Mouse (Mus musculus) lung, postnatal 36 days (tissue): ENCODE measurements around the gene Tff3.

Source experiments
- DNase-seq: peaks from one replicate; pipeline ENCODE4 v3.0.0; 2022; ENCODE audit warnings: mixed read lengths

The Tff3 gene

GRCm38 (mm10) chr17:31129452-31129851 lies at the start of gene Tff3:
Gene Tff3, minus strand, starts transcription at chr17:31129646.
- no peak for DNase-seq

- DNase-seq = no peak
These were observed 46.9 kb upstream of the Tff3 start for GRCm38 (mm10) chr17:31176321-31176720.

GRCm38 (mm10) chr17:31169796-31170195 lies 40.4 kb upstream of the Tff3 start:
- DNase-seq = no peak

- no peak for DNase-seq
These were observed 35.7 kb upstream of the Tff3 start, which contains the start of gene Tff1 for GRCm38 (mm10) chr17:31165127-31165526. Gene Tff1, minus strand, starts transcription at chr17:31165277.

GRCm38 (mm10) chr17:31163821-31164220 lies 34.4 kb upstream of the Tff3 start:
- DNase-seq = no peak

- no peak for DNase-seq
These were observed 33.2 kb upstream of the Tff3 start for GRCm38 (mm10) chr17:31162607-31163006.

GRCm38 (mm10) chr17:31160291-31160690 lies 30.8 kb upstream of the Tff3 start:
- DNase-seq = no peak

- DNase-seq = no peak
These were observed 28.5 kb upstream of the Tff3 start for GRCm38 (mm10) chr17:31157921-31158320.

- DNase-seq = no peak
These were observed 24.3 kb upstream of the Tff3 start for GRCm38 (mm10) chr17:31153785-31154184.

GRCm38 (mm10) chr17:31152966-31153499 lies 23.6 kb upstream of the Tff3 start:
- DNase-seq = no peak

- no peak for DNase-seq
These were observed 23.1 kb upstream of the Tff3 start for GRCm38 (mm10) chr17:31152512-31152911.

- DNase-seq = no peak
These were observed 16.6 kb upstream of the Tff3 start for GRCm38 (mm10) chr17:31145998-31146397.

GRCm38 (mm10) chr17:31144040-31145037 lies 14.9 kb upstream of the Tff3 start, which contains the start of gene Tff2:
Gene Tff2, minus strand, starts transcription at chr17:31144282.
- DNase-seq = peak; percentile 12

- DNase-seq = no peak
These were observed 12.7 kb upstream of the Tff3 start for GRCm38 (mm10) chr17:31142116-31142515.

GRCm38 (mm10) chr17:31138398-31138797 lies 9.0 kb upstream of the Tff3 start:
- peak; percentile 70 for DNase-seq

GRCm38 (mm10) chr17:31136821-31137220 lies 7.4 kb upstream of the Tff3 start:
- DNase-seq = no peak

GRCm38 (mm10) chr17:31136291-31136690 lies 6.8 kb upstream of the Tff3 start:
- no peak for DNase-seq

GRCm38 (mm10) chr17:31134913-31135312 lies 5.5 kb upstream of the Tff3 start:
- DNase-seq = no peak

GRCm38 (mm10) chr17:31133776-31134175 lies 4.3 kb upstream of the Tff3 start:
- DNase-seq = no peak

- DNase-seq = no peak
These were observed 1.9 kb upstream of the Tff3 start for GRCm38 (mm10) chr17:31131269-31131821.

- no peak for DNase-seq
These were observed 633 bp downstream of the Tff3 start for GRCm38 (mm10) chr17:31128708-31129318.

GRCm38 (mm10) chr17:31125548-31126266 lies 3.7 kb downstream of the Tff3 start:
- DNase-seq = no peak

- DNase-seq = peak; percentile 43
These were observed 7.5 kb downstream of the Tff3 start for GRCm38 (mm10) chr17:31121975-31122374.
